Mouse (Mus musculus) stomach, embryonic 14.5 days (tissue): ENCODE results near the gene Banf2. TPM values are rescaled to one million over a fixed set of nuclear protein-coding genes. Genes with fewer than 3 reads are reported as not detected.

ENCODE experiments used
- ATAC-seq: fragments of 200-750 bp; cut with Nextera tagmentation; 2 replicates; pipeline ENCODE4 v1.8.0; 2017; ENCODE audit warnings: low read depth, moderate TSS enrichment; ENCODE audit not compliant: insufficient number of reproducible peaks, insufficient read depth, low FRiP score
- H3K27ac ChIP-seq: fragments of 300-500 bp; sonication (generic); 2 replicates; pipeline ENCODE4 v1.5.1; 2014; ENCODE audit warnings: mild to moderate bottlenecking, low read length, moderate library complexity, mixed read lengths
- H3K27me3 ChIP-seq: fragments of 300-500 bp; sonication (generic); 2 replicates; pipeline ENCODE4 v1.6.1; 2014; ENCODE audit warnings: low read length, control low read depth, mixed read lengths; ENCODE audit not compliant: control insufficient read depth, insufficient read depth
- H3K36me3 ChIP-seq: fragments of 300-500 bp; sonication (generic); 2 replicates; pipeline ENCODE4 v1.6.1; 2014; ENCODE audit warnings: mild to moderate bottlenecking, control low read depth, low read length, moderate library complexity, mixed read lengths; ENCODE audit not compliant: control insufficient read depth, insufficient read depth
- H3K4me1 ChIP-seq: fragments of 300-500 bp; sonication (generic); 2 replicates; pipeline ENCODE4 v1.6.1; 2014; ENCODE audit warnings: low read length, control low read depth, mixed read lengths; ENCODE audit not compliant: control insufficient read depth, insufficient read depth
- H3K4me2 ChIP-seq: fragments of 300-500 bp; sonication (generic); replicated peaks from 2 replicates; pipeline ENCODE4 v1.6.1; 2014; ENCODE audit warnings: low read depth, low read length, control low read depth
- H3K4me3 ChIP-seq: fragments of 300-500 bp; sonication (generic); 2 replicates; pipeline ENCODE4 v1.5.1; 2014; ENCODE audit warnings: low read depth, low read length, control low read depth
- H3K9ac ChIP-seq: fragments of 300-500 bp; sonication (generic); replicated peaks from 2 replicates; pipeline ENCODE4 v1.6.1; 2014; ENCODE audit warnings: low read depth, mild to moderate bottlenecking, control low read depth, low read length, moderate library complexity, mixed read lengths
- H3K9me3 ChIP-seq: fragments of 300-500 bp; sonication (generic); 2 replicates; pipeline ENCODE4 v1.6.1; 2016; ENCODE audit warnings: low read depth, low read length, control low read depth; ENCODE audit not compliant: control insufficient read depth
- whole genome bisulfite sequencing: fragments of 180-500 bp; shearing (Covaris S2); extraction: QIAGEN DNeasy Blood & Tissue Kit; methylation state at CpG from one replicate; pipeline ENCODE4 v1.1.7; 2014; 5-methylcytosine and 5-hydroxymethylcytosine counted together
- polyA plus RNA-seq: library from polyadenylated mRNA; unstranded; fragments of >200 nt; fragmentation: Nextera tagmentation; extraction: Ambion mirVana; gene quantifications from 2 replicates; pipeline ENCODE4 v1.2.1, GENCODE M21; 2014

The Banf2 gene
- polyA plus RNA-seq, 1 experiment from 2014 or later, result not detected

- 65% methylated on average over 11 of the region's 11 CpGs for WGBS
- Histone ChIP-seq H3K36me3 (no peaks in the 10 kb centered on the region), H3K4me3 (no peak overlapping the region), H3K9me3 (no peaks in the 10 kb centered on the region), H3K27ac (no peak overlapping the region), H3K9ac (no peak overlapping the region), H3K4me1 (peaks cover 7% of the 10 kb centered on the region), H3K27me3 (no peaks in the 10 kb centered on the region), H3K4me2 (no peak overlapping the region)
- ATAC-seq, result no peak
Measured at GRCm38 (mm10) chr2:144014051-144014450, 18.8 kb upstream of the Banf2 start.

- WGBS, result 64% methylated on average over 5 of the region's 5 CpGs
- Histone ChIP-seq H3K36me3 (no peaks in the 10 kb centered on the region), H3K27me3 (no peaks in the 10 kb centered on the region), H3K9me3 (no peaks in the 10 kb centered on the region), H3K27ac (no peak overlapping the region), H3K9ac (no peak overlapping the region), H3K4me1 (peaks cover 3% of the 10 kb centered on the region), H3K4me2 (no peak overlapping the region), H3K4me3 (no peak overlapping the region)
- ATAC-seq, result no peak
Measured at GRCm38 (mm10) chr2:144014481-144014880, 18.4 kb upstream of the Banf2 start.

GRCm38 (mm10) chr2:144015861-144016260 is 17.0 kb upstream of the Banf2 start:
- no peak overlapping the region for H3K4me2 ChIP-seq
- H3K36me3 ChIP-seq, result no peaks in the 10 kb centered on the region
- no peak for ATAC-seq
- no peaks in the 10 kb centered on the region for H3K9me3 ChIP-seq
- no peaks in the 10 kb centered on the region for H3K4me1 ChIP-seq
- 86% methylated on average over 9 of the region's 9 CpGs for WGBS
- H3K4me3 ChIP-seq, result no peak overlapping the region
- H3K9ac ChIP-seq, result no peak overlapping the region
- H3K27ac ChIP-seq, result no peak overlapping the region
- H3K27me3 ChIP-seq, result no peaks in the 10 kb centered on the region

- Histone ChIP-seq H3K9me3 (no peaks in the 10 kb centered on the region), H3K4me3 (no peak overlapping the region), H3K27ac (no peak overlapping the region), H3K36me3 (no peaks in the 10 kb centered on the region), H3K9ac (no peak overlapping the region), H3K4me1 (no peaks in the 10 kb centered on the region), H3K27me3 (no peaks in the 10 kb centered on the region), H3K4me2 (no peak overlapping the region)
- WGBS, result 75% methylated on average over 1 of the region's 2 CpGs
- ATAC-seq, result no peak
Measured at GRCm38 (mm10) chr2:144019971-144020370, 12.9 kb upstream of the Banf2 start.

- H3K27me3 ChIP-seq, result no peaks in the 10 kb centered on the region
- 53% methylated on average over 3 of the region's 3 CpGs for WGBS
- no peak overlapping the region for H3K4me3 ChIP-seq
- no peak overlapping the region for H3K27ac ChIP-seq
- H3K9ac ChIP-seq, result no peak overlapping the region
- no peaks in the 10 kb centered on the region for H3K4me1 ChIP-seq
- no peaks in the 10 kb centered on the region for H3K36me3 ChIP-seq
- no peaks in the 10 kb centered on the region for H3K9me3 ChIP-seq
- no peak overlapping the region for H3K4me2 ChIP-seq
- no peak for ATAC-seq
Measured at GRCm38 (mm10) chr2:144022441-144022840, 10.4 kb upstream of the Banf2 start.

GRCm38 (mm10) chr2:144025361-144025760 is 7.5 kb upstream of the Banf2 start:
- no peaks in the 10 kb centered on the region for H3K36me3 ChIP-seq
- H3K4me2 ChIP-seq, result no peak overlapping the region
- WGBS, result 79% methylated on average over 9 of the region's 9 CpGs
- no peaks in the 10 kb centered on the region for H3K9me3 ChIP-seq
- H3K27me3 ChIP-seq, result no peaks in the 10 kb centered on the region
- H3K4me1 ChIP-seq, result no peaks in the 10 kb centered on the region
- no peak overlapping the region for H3K4me3 ChIP-seq
- no peak for ATAC-seq
- no peak overlapping the region for H3K27ac ChIP-seq
- H3K9ac ChIP-seq, result no peak overlapping the region

GRCm38 (mm10) chr2:144026456-144026855 is 6.4 kb upstream of the Banf2 start:
- no peaks in the 10 kb centered on the region for H3K36me3 ChIP-seq
- H3K9me3 ChIP-seq, result no peaks in the 10 kb centered on the region
- no peak overlapping the region for H3K4me2 ChIP-seq
- H3K27ac ChIP-seq, result no peak overlapping the region
- no peaks in the 10 kb centered on the region for H3K4me1 ChIP-seq
- H3K4me3 ChIP-seq, result no peak overlapping the region
- no peak overlapping the region for H3K9ac ChIP-seq
- 73% methylated on average over 4 of the region's 4 CpGs for WGBS
- H3K27me3 ChIP-seq, result no peaks in the 10 kb centered on the region
- no peak for ATAC-seq

GRCm38 (mm10) chr2:144030791-144031190 is 2.1 kb upstream of the Banf2 start:
- no peak overlapping the region for H3K27ac ChIP-seq
- H3K4me1 ChIP-seq, result no peaks in the 10 kb centered on the region
- H3K4me3 ChIP-seq, result no peak overlapping the region
- no peaks in the 10 kb centered on the region for H3K9me3 ChIP-seq
- ATAC-seq, result no peak
- no peaks in the 10 kb centered on the region for H3K36me3 ChIP-seq
- WGBS, result 87% methylated on average over 7 of the region's 7 CpGs
- H3K4me2 ChIP-seq, result no peak overlapping the region
- H3K27me3 ChIP-seq, result no peaks in the 10 kb centered on the region
- H3K9ac ChIP-seq, result no peak overlapping the region

GRCm38 (mm10) chr2:144044726-144045125 is 11.9 kb downstream of the Banf2 start:
- no peak for ATAC-seq
- Histone ChIP-seq H3K4me1 (0 out of 2 replicates have a peak, but pooled peaks cover 3% of the 10 kb centered on the region), H3K27ac (no peak overlapping the region), H3K4me3 (no peak overlapping the region), H3K4me2 (no peak overlapping the region), H3K9ac (no peak overlapping the region), H3K9me3 (peaks cover 12% of the 10 kb centered on the region; the same call in 1 of the 2 replicates), H3K36me3 (no peaks in the 10 kb centered on the region), H3K27me3 (no peaks in the 10 kb centered on the region)
- 79% methylated on average over 6 of the region's 6 CpGs for WGBS
